Comparison of ENCODE assay signal across 19 mouse cellular contexts in the genomic region with DNA sequence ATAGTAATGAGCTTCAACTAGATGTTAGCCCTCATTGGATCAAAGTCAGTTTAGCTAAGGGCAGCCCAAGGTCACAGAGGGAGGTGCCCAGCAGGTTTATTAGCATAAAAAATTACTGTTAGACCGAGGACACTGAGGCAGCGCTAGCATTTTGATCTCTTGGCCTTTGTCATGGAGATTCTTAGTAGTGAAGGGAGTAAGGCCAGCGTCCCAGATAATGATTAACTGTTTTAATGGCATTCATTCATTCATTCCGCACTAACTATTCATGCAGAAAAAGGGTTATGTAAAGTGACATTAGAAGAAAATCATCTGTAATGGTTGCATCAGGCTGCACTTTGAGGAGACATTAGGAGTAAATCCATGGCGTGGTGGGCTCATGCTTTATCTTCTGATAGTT.
"Had no signal": no experiment of that assay in that cellular context is flagged by ENCODE, and none has a peak within 500 bp of the region (broad histone marks: within the 10 kb centered on the region; RNA-seq: fewer than 3 reads in every experiment).

No protein-coding gene starts in this region.

- H3K27ac ChIP-seq: hindbrain, postnatal 0 days; limb, embryonic 10.5 days; limb, embryonic 13.5 days; liver, embryonic 14.5 days; macrophage; midbrain, embryonic 10.5 days; midbrain, embryonic 13.5 days; neural tube, embryonic 13.5 days had no signal

- DNase-seq: liver; liver, postnatal 0 days; lung, embryonic 14.5 days; retina, postnatal 1 day; thymus, adult 2 months; thymus, postnatal 14 days had no signal

- H3K9me3 ChIP-seq: limb, embryonic 10.5 days; limb, embryonic 13.5 days; midbrain, embryonic 10.5 days; midbrain, embryonic 13.5 days; neural tube, embryonic 13.5 days had no signal

- H3K4me2 ChIP-seq: limb, embryonic 13.5 days; lung, embryonic 14.5 days; midbrain, embryonic 13.5 days; neural tube, embryonic 13.5 days had no signal

- H3K9ac ChIP-seq: limb, embryonic 13.5 days; liver, embryonic 14.5 days; liver, postnatal 0 days; lung, embryonic 14.5 days; midbrain, embryonic 13.5 days; neural tube, embryonic 13.5 days had no signal

- H3K27me3 ChIP-seq: limb, embryonic 13.5 days; midbrain, embryonic 13.5 days; neural tube, embryonic 13.5 days had no signal

- H3K36me3 ChIP-seq: limb, embryonic 10.5 days had no signal

- H3K4me1 ChIP-seq: limb, embryonic 10.5 days had no signal

- H3K4me3 ChIP-seq: limb, embryonic 10.5 days; limb, embryonic 13.5 days; midbrain, embryonic 10.5 days; midbrain, embryonic 13.5 days; myocyte; neural tube, embryonic 13.5 days had no signal

- ATAC-seq: hindbrain, postnatal 0 days; inflammation-experienced regulatory T-cells, adult 6 months; intestine, embryonic 16.5 days; liver, postnatal 0 days; lung, postnatal 0 days; midbrain, embryonic 13.5 days; midbrain, embryonic 16.5 days had no signal
